Mouse (Mus musculus) common myeloid progenitor, adult 5-6 weeks (primary cell): ENCODE measurements around the gene Gm10100. TPM values are rescaled to one million over a fixed set of nuclear protein-coding genes. Genes with fewer than 3 reads are reported as not detected.
"Not testable (repeated sequence)": the region's sequence is repeated elsewhere in the genome, so short reads cannot be mapped to it uniquely, and the experiment has no call there.

Source experiments
- ATAC-seq: replicated peaks from 2 replicates; pipeline ENCODE4 v1.8.0; 2016; ENCODE audit warnings: low read depth, mild to moderate bottlenecking, moderate TSS enrichment, inconsistent platforms; ENCODE audit not compliant: poor library complexity, severe bottlenecking
- total RNA-seq: library from RNA; stranded (forward); fragments of 200-1000, 187-1606 nt; gene quantifications from 2 replicates; pipeline ENCODE4 v1.2.3, GENCODE M21; 2017

Gene Gm10100
- total RNA-seq, 1 experiment from 2014 or later, result not detected

GRCm38 (mm10) chr10:77750686-77751085 is 24.4 kb downstream of the Gm10100 start:
- not testable (repeated sequence) for ATAC-seq

- not testable (repeated sequence) for ATAC-seq
Measured at GRCm38 (mm10) chr10:77751254-77751653, 25.0 kb downstream of the Gm10100 start, which contains the start of gene Gm9736. Gene Gm9736, minus strand, starts transcription at chr10:77751354.

GRCm38 (mm10) chr10:77752312-77752711 is 26.0 kb downstream of the Gm10100 start:
- not testable (repeated sequence) for ATAC-seq

GRCm38 (mm10) chr10:77753448-77753847 is 27.2 kb downstream of the Gm10100 start:
- ATAC-seq, result no peak

- ATAC-seq, result not testable (repeated sequence)
Measured at GRCm38 (mm10) chr10:77759582-77759981, 33.3 kb downstream of the Gm10100 start, which contains the start of gene Gm3233. Gene Gm3233, minus strand, starts transcription at chr10:77759682.

GRCm38 (mm10) chr10:77769727-77770126 is 43.4 kb downstream of the Gm10100 start:
- ATAC-seq, result no peak

GRCm38 (mm10) chr10:77771225-77771624 is 44.9 kb downstream of the Gm10100 start, which contains the start of gene Gm3238:
Gene Gm3238, minus strand, starts transcription at chr10:77771325.
- not testable (repeated sequence) for ATAC-seq

GRCm38 (mm10) chr10:77772142-77772541 is 45.9 kb downstream of the Gm10100 start:
- ATAC-seq, result not testable (repeated sequence)

Other genes with a start within 250 kb of the Gm10100 start
- 23.1 and 32.5 TPM in 2 replicates for gene Fam207a, start 210.7 kb upstream of the Gm10100 start, total RNA-seq
- 12.4 and 18.4 TPM in 2 replicates for gene Itgb2, start 196.2 kb upstream of the Gm10100 start, total RNA-seq
- 35.5 and 47.4 TPM in 2 replicates for gene Pttg1ip, start 144.8 kb upstream of the Gm10100 start, total RNA-seq
- gene Sumo3, start 120.4 kb upstream of the Gm10100 start, total RNA-seq, result 147 and 170 TPM in 2 replicates
- not detected in 2 replicates for gene Gm49325, start 120.3 kb upstream of the Gm10100 start, total RNA-seq
- 27.0 and 37.2 TPM in 2 replicates for gene Ube2g2, start 104.2 kb upstream of the Gm10100 start, total RNA-seq
- gene Tspear, start 39.9 kb upstream of the Gm10100 start, total RNA-seq, result 0.87 and 1.2 TPM in 2 replicates
- gene Gm19402, start 35.7 kb upstream of the Gm10100 start, total RNA-seq, result not detected in 2 replicates
- not detected in 2 replicates for gene Gm9508, start 29.3 kb upstream of the Gm10100 start, total RNA-seq
- gene Gm10272, start 19.9 kb upstream of the Gm10100 start, total RNA-seq, result not detected in 2 replicates
- gene Gm10024, start 15.0 kb upstream of the Gm10100 start, total RNA-seq, result not detected in 2 replicates
- gene Gm10142, start 10.7 kb upstream of the Gm10100 start, total RNA-seq, result not detected in 2 replicates
- not detected in 2 replicates for gene Krtap12-1, start 5.9 kb upstream of the Gm10100 start, total RNA-seq
- not detected in 2 replicates for gene Gm18596, start 16.2 kb downstream of the Gm10100 start, total RNA-seq
- gene Gm9736, start 24.9 kb downstream of the Gm10100 start, total RNA-seq, result not detected in 2 replicates
- not detected in 2 replicates for gene Gm3233, start 33.2 kb downstream of the Gm10100 start, total RNA-seq
- not detected in 2 replicates for gene Gm3238, start 44.8 kb downstream of the Gm10100 start, total RNA-seq
- gene Gm7138, start 50.5 kb downstream of the Gm10100 start, total RNA-seq, result not detected in 2 replicates
- gene Gm3250, start 56.1 kb downstream of the Gm10100 start, total RNA-seq, result not detected in 2 replicates
- gene Gm7137, start 61.7 kb downstream of the Gm10100 start, total RNA-seq, result not detected in 2 replicates
- gene Gm9639, start 68.6 kb downstream of the Gm10100 start, total RNA-seq, result not detected in 2 replicates
- not detected in 2 replicates for gene Gm19668, start 72.6 kb downstream of the Gm10100 start, total RNA-seq
- not detected in 2 replicates for gene Gm9507, start 85.4 kb downstream of the Gm10100 start, total RNA-seq
- not detected in 2 replicates for gene Gm2696, start 88.2 kb downstream of the Gm10100 start, total RNA-seq
- gene Krtap10-4, start 100.6 kb downstream of the Gm10100 start, total RNA-seq, result not detected in 2 replicates
- gene Krtap10-10, start 109.5 kb downstream of the Gm10100 start, total RNA-seq, result not detected in 2 replicates
- not detected in 2 replicates for gene Gm36176, start 120.3 kb downstream of the Gm10100 start, total RNA-seq
- gene Gm10318, start 126.4 kb downstream of the Gm10100 start, total RNA-seq, result not detected in 2 replicates
- not detected in 2 replicates for gene Gm3285, start 135.5 kb downstream of the Gm10100 start, total RNA-seq
- 0.23 TPM in 1 of 2 replicates, not detected in the other for gene Lrrc3, start 176.1 kb downstream of the Gm10100 start, total RNA-seq
- gene Trpm2, start 244.1 kb downstream of the Gm10100 start, total RNA-seq, result 1.4 and 4.2 TPM in 2 replicates